Mouse (Mus musculus) olfactory bulb, adult 2 months (tissue): Measurements from ENCODE around the gene Arid1b.

Source experiments
- CTCF ChIP-seq: fragments of 200-500 bp; IDR thresholded peaks from 2 replicates; pipeline ENCODE4 v1.5.1; 2012; ENCODE audit warnings: low read depth, mild to moderate bottlenecking, low read length, moderate library complexity; ENCODE audit not compliant: insufficient read depth
- POLR2A ChIP-seq: fragments of 200-500 bp; IDR thresholded peaks from 2 replicates; pipeline ENCODE4 v1.6.1; 2012; ENCODE audit warnings: mild to moderate bottlenecking, low read depth, low read length, moderate library complexity; ENCODE audit not compliant: insufficient read depth

- no peak for TF ChIP-seq CTCF
- no peak for TF ChIP-seq POLR2A
Observed at GRCm38 (mm10) chr17:5108022-5108421, 113.9 kb downstream of the Arid1b start.
